Mouse (Mus musculus) spleen, adult 2 months (tissue): Measurements from ENCODE around the gene 4930544D05Rik.

Experiments used
- CTCF ChIP-seq: fragments of 200-500 bp; IDR thresholded peaks from 2 replicates; pipeline ENCODE4 v1.5.1; 2011; ENCODE audit warnings: mild to moderate bottlenecking, inconsistent platforms; ENCODE audit not compliant: insufficient read depth, insufficient read length, insufficient replicate concordance; ENCODE audit errors: extremely low read depth
- POLR2A ChIP-seq: fragments of 200-500 bp; IDR thresholded peaks from 2 replicates; pipeline ENCODE4 v1.6.1; 2011; ENCODE audit warnings: low read depth, low read length, inconsistent platforms

DNA sequence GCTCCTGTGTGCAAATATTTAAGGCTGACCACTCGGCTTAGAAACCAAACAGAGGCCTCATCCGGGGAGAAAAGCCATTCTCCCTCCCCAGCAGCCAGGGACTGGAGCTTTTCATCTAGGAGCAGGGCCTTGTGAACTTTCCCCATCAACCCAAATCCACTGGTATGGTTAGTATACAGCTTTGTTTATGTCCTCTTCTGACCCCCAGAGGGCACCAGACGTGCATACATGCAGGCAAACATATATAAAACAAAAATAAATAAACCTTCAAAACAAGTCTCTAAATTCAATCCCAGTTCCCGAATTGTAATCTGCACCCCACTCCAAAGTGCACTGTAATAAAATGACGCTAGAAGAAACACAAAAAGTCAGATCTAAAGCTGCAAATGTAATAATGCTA, 13.9 kb downstream of the 4930544D05Rik start:
- no peak for TF ChIP-seq POLR2A
- peak; percentile 27; the same call in 1 of the 2 replicates for TF ChIP-seq CTCF
